Mouse (Mus musculus): ENCODE measurements around the gene Glyr1. TPM values are rescaled to one million over a fixed set of nuclear protein-coding genes. Genes with fewer than 3 reads are reported as not detected.

Glyr1 gene
- total and polyA plus RNA-seq, 3 experiments: 44.8 to 103 (median 68.7) TPM

DNA sequence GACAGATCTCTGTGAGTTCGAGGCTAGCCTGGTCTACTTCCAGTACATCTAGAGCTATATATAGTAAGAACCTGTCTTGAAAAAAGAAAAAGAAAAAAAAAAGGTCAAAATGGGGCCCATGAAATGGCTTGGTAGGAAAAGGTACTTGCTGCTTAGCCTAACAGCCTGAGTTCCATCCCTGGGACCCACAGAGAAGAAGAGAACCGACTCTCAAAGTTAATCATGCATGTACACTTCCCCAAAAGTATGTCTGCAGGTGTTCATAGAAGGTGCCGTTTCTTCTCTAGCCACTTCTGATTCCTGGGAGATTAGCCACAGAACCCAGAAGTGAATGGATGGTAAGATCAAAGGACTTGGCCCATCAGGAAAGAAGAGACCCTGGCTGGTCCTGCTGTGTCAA, 81.2 kb downstream of the Glyr1 start:
- peaks cover 0 to 2% of the 10 kb centered on the region in 2 experiments; a peak in 1 of 4 replicates for H3K36me3 ChIP-seq (ENCODE audit: control insufficient read depth in 1 of 2, insufficient read depth in 2 of 2, low read length in 2 of 2)
- H3K4me1 ChIP-seq (ENCODE audit: control insufficient read depth in 1 of 2, insufficient read depth in 2 of 2, low read length in 2 of 2): peaks cover 0 to 7% of the 10 kb centered on the region in 2 experiments; a peak in 1 of 4 replicates
- H3K27me3 ChIP-seq (ENCODE audit: control insufficient read depth in 1 of 2, insufficient read depth in 2 of 2, low read length in 2 of 2): no peaks in the 10 kb centered on the region
- no peak overlapping the region for H3K27ac ChIP-seq (ENCODE audit: control insufficient read depth, low read depth, low read length)
- H3K9ac ChIP-seq (ENCODE audit: control insufficient read depth, low read depth, low read length, poor library complexity, severe bottlenecking): no peak overlapping the region
- TF ChIP-seq POLR2AphosphoS5 (IDR thresholded peaks at IDR 0.05; ENCODE audit: borderline replicate concordance, low read depth, low read length): no peak
- no peak for TF ChIP-seq BHLHE40 (IDR thresholded peaks at IDR 0.05; ENCODE audit: borderline replicate concordance, low read depth, low read length)
- TF ChIP-seq MYC (IDR thresholded peaks at IDR 0.05; ENCODE audit: low read depth, low read length): no peak
- no peak for TF ChIP-seq RCOR1 (IDR thresholded peaks at IDR 0.05; ENCODE audit: low read depth, low read length)
- no peak for TF ChIP-seq USF2 (IDR thresholded peaks at IDR 0.05; ENCODE audit: borderline replicate concordance in 1 of 2, insufficient read depth in 1 of 2, low read depth in 1 of 2, low read length in 2 of 2)
- no peak for TF ChIP-seq ZKSCAN1 (IDR thresholded peaks at IDR 0.05; ENCODE audit: low read depth, low read length)
- no peak for TF ChIP-seq RAD21 (IDR thresholded peaks at IDR 0.05; ENCODE audit: low read depth, low read length)
- no peak for TF ChIP-seq MYB (IDR thresholded peaks at IDR 0.05; ENCODE audit: low read depth, low read length)
- no peak for TF ChIP-seq MAZ (IDR thresholded peaks at IDR 0.05; ENCODE audit: low read depth, low read length)
- no peak for TF ChIP-seq ETS1 (IDR thresholded peaks at IDR 0.05; ENCODE audit: low read depth, low read length)
- no peak for TF ChIP-seq POLR2A (IDR thresholded peaks at IDR 0.05; ENCODE audit: control insufficient read depth in 1 of 2, insufficient read depth in 1 of 2, low read depth in 1 of 2, low read length in 2 of 2, poor library complexity in 1 of 2)
- no peak for TF ChIP-seq MAX (IDR thresholded peaks at IDR 0.05; ENCODE audit: low read length)
- TF ChIP-seq POLR2AphosphoS2 (IDR thresholded peaks at IDR 0.05; ENCODE audit: low read length): no peak
- TF ChIP-seq UBTF (IDR thresholded peaks at IDR 0.05; ENCODE audit: borderline replicate concordance, insufficient read depth, low read depth, low read length): no peak
- no peak for TF ChIP-seq KAT2A (conservative IDR thresholded peaks at IDR 0.05; ENCODE audit: low read depth, low read length)
- no peak for TF ChIP-seq MXI1 (IDR thresholded peaks at IDR 0.05; ENCODE audit: low read depth, low read length)
- TF ChIP-seq TBP (IDR thresholded peaks at IDR 0.05; ENCODE audit: low read depth, low read length): no peak
- no peak for TF ChIP-seq ZNF384 (IDR thresholded peaks at IDR 0.05; ENCODE audit: low read depth, low read length)
- H3K79me2 ChIP-seq (ENCODE audit: control insufficient read depth, insufficient read depth, low read length, poor library complexity): peaks cover 5% of the 10 kb centered on the region
- H3K9me3 ChIP-seq (replicated peaks; ENCODE audit: insufficient read depth, low read length): no peaks in the 10 kb centered on the region
- H3K4me3 ChIP-seq (ENCODE audit: control insufficient read depth in 1 of 2, insufficient read depth in 1 of 2, low read depth in 2 of 2, low read length in 2 of 2): no peak overlapping the region
- DNase-seq (ENCODE audit: low read depth, low spot score): no peak

DNA sequence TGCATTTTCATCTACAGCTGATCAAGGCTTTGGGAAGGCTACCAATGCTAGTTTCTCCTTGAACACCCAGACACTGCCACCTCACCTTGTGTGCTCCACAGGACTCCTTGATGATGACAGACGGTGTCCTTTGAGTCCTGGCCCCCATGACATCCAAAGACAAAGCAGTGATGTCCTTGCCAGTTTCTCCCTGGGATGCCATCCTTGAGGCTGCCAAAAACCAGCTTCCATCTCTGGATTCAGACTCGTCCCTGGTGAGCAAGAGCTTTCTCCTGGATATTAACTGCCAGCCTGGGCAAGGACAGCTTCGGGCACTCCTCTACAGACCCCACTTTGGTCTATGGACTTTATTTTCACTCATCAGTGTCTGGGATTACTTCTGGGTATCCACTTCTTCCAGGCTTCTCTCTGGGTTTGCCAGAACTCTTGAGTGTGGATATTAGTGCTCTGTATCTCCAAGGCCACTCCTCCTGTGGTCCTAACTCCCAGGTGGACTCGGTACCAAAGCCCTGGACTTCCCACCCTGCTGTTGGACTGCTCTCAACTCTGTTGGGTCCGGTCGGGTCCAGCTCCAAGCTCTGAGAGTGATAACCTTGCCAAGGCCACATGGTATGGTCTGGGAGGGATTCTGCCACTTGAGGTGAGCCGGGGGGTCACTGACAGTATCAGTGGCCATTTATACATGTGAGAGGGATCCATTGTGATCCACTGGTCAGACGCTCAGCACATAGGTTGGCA, 84.1 kb downstream of the Glyr1 start:
- Histone ChIP-seq H3K27ac (ENCODE audit: control insufficient read depth, low read depth, low read length) (no peak overlapping the region), H3K9ac (ENCODE audit: control insufficient read depth, low read depth, low read length, poor library complexity, severe bottlenecking) (peak overlapping the region; percentile 82), H3K27me3 (ENCODE audit: control insufficient read depth in 1 of 2, insufficient read depth in 2 of 2, low read length in 2 of 2) (no peaks in the 10 kb centered on the region), H3K4me3 (ENCODE audit: control insufficient read depth in 1 of 2, insufficient read depth in 1 of 2, low read depth in 2 of 2, low read length in 2 of 2) (peak overlapping the region; percentile 81 to 92), H3K36me3 (ENCODE audit: control insufficient read depth in 1 of 2, insufficient read depth in 2 of 2, low read length in 2 of 2) (peaks cover 0 to 5% of the 10 kb centered on the region in 2 experiments; a peak in 1 of 4 replicates), H3K9me3 (replicated peaks; ENCODE audit: insufficient read depth, low read length) (no peaks in the 10 kb centered on the region), H3K4me1 (ENCODE audit: control insufficient read depth in 1 of 2, insufficient read depth in 2 of 2, low read length in 2 of 2) (peaks cover 0 to 13% of the 10 kb centered on the region in 2 experiments; a peak in 1 of 4 replicates), H3K79me2 (ENCODE audit: control insufficient read depth, insufficient read depth, low read length, poor library complexity) (peaks cover 17% of the 10 kb centered on the region)
- DNase-seq (ENCODE audit: low read depth, low spot score): no peak
- no peak for TF ChIP-seq USF1 (IDR thresholded peaks at IDR 0.05; ENCODE audit: low read depth, low read length)
- TF ChIP-seq HCFC1 (IDR thresholded peaks at IDR 0.05; ENCODE audit: low read depth, low read length): no peak
- TF ChIP-seq TCF12 (IDR thresholded peaks at IDR 0.05; ENCODE audit: low read depth, low read length): no peak
- TF ChIP-seq GATA1 (IDR thresholded peaks at IDR 0.05; ENCODE audit: low read depth, low read length): no peak
- TF ChIP-seq ZNF384 (IDR thresholded peaks at IDR 0.05; ENCODE audit: low read depth, low read length): no peak
- no peak for TF ChIP-seq MEF2A (IDR thresholded peaks at IDR 0.05; ENCODE audit: extremely low read depth, insufficient replicate concordance, low read depth, low read length, poor library complexity, severe bottlenecking)
- no peak for TF ChIP-seq USF2 (IDR thresholded peaks at IDR 0.05; ENCODE audit: borderline replicate concordance in 1 of 2, insufficient read depth in 1 of 2, low read depth in 1 of 2, low read length in 2 of 2)
- TF ChIP-seq POLR2A (IDR thresholded peaks at IDR 0.05; ENCODE audit: control insufficient read depth in 1 of 2, insufficient read depth in 1 of 2, low read depth in 1 of 2, low read length in 2 of 2, poor library complexity in 1 of 2): no peak
- no peak for TF ChIP-seq ZKSCAN1 (IDR thresholded peaks at IDR 0.05; ENCODE audit: low read depth, low read length)
- no peak for TF ChIP-seq ZMIZ1 (IDR thresholded peaks at IDR 0.05; ENCODE audit: low read depth, low read length)
- no peak for TF ChIP-seq POLR2AphosphoS5 (IDR thresholded peaks at IDR 0.05; ENCODE audit: borderline replicate concordance, low read depth, low read length)
- no peak for TF ChIP-seq CHD1 (IDR thresholded peaks at IDR 0.05; ENCODE audit: low read depth, low read length)
- TF ChIP-seq EP300 (IDR thresholded peaks at IDR 0.05; ENCODE audit: low read depth in 1 of 2, low read length in 2 of 2): no peak
- no peak for TF ChIP-seq NRF1 (IDR thresholded peaks at IDR 0.05; ENCODE audit: insufficient read depth, low read depth, low read length, poor library complexity, severe bottlenecking)
- no peak for TF ChIP-seq TAL1 (IDR thresholded peaks at IDR 0.05; ENCODE audit: low read length)
- TF ChIP-seq MXI1 (IDR thresholded peaks at IDR 0.05; ENCODE audit: low read depth, low read length): no peak
